Mouse (Mus musculus) liver, embryonic 16.5 days (tissue): ENCODE measurements around the gene Zbtb44. TPM values are rescaled to one million over a fixed set of nuclear protein-coding genes. Genes with fewer than 3 reads are reported as not detected.

Experiments
- ATAC-seq: fragments of 200-750 bp; cut with Nextera tagmentation; 2 replicates; pipeline ENCODE4 v1.8.0; 2017; ENCODE audit warnings: low read depth, mild to moderate bottlenecking, moderate number of reproducible peaks, moderate library complexity
- H3K27ac ChIP-seq: fragments of 300-500 bp; sonication (generic); 2 replicates; pipeline ENCODE4 v1.5.1; 2014; ENCODE audit warnings: mild to moderate bottlenecking, low read length
- H3K27me3 ChIP-seq: fragments of 300-500 bp; sonication (generic); 2 replicates; pipeline ENCODE4 v1.6.1; 2014; ENCODE audit warnings: low read depth, low read length, mixed read lengths; ENCODE audit not compliant: control insufficient read depth, insufficient read depth
- H3K36me3 ChIP-seq: fragments of 300-500 bp; sonication (generic); 2 replicates; pipeline ENCODE4 v1.6.1; 2014; ENCODE audit warnings: mild to moderate bottlenecking; ENCODE audit not compliant: control insufficient read depth, insufficient read depth
- H3K4me1 ChIP-seq: fragments of 300-500 bp; sonication (generic); 2 replicates; pipeline ENCODE4 v1.6.1; 2014; ENCODE audit warnings: low read depth, low read length, mixed read lengths; ENCODE audit not compliant: control insufficient read depth
- H3K4me2 ChIP-seq: fragments of 300-500 bp; sonication (generic); 2 replicates; pipeline ENCODE4 v1.6.1; 2014; ENCODE audit warnings: low read depth, low read length, mixed read lengths
- H3K4me3 ChIP-seq: fragments of 300-500 bp; sonication (generic); 2 replicates; pipeline ENCODE4 v1.5.1; 2014; ENCODE audit warnings: low read depth, mild to moderate bottlenecking, low read length
- H3K9ac ChIP-seq: fragments of 300-500 bp; sonication (generic); 2 replicates; pipeline ENCODE4 v1.6.1; 2014; ENCODE audit warnings: low read depth, low read length
- H3K9me3 ChIP-seq: fragments of 300-500 bp; sonication (generic); replicated peaks from 2 replicates; pipeline ENCODE4 v1.6.1; 2016; ENCODE audit warnings: low read length; ENCODE audit not compliant: control insufficient read depth
- WGBS: fragments of 180-500 bp; shearing (Covaris S2); extraction: QIAGEN DNeasy Blood & Tissue Kit; methylation state at CpG from one replicate; pipeline ENCODE4 v1.1.7; 2014; ENCODE audit not compliant: insufficient replicate concordance; 5-methylcytosine and 5-hydroxymethylcytosine counted together
- polyA plus RNA-seq: library from polyadenylated mRNA; unstranded; fragments of >200 nt; fragmentation: Nextera tagmentation; extraction: Ambion mirVana; gene quantifications from 2 replicates; pipeline ENCODE4 v1.2.1, GENCODE M21; 2015

The Zbtb44 gene
- 5.8 and 6.3 TPM in 2 replicates for polyA plus RNA-seq

- Histone ChIP-seq H3K9me3 (no peaks in the 10 kb centered on the region), H3K27me3 (no peaks in the 10 kb centered on the region), H3K4me2 (peak within 1 kb of the TSS; percentile 94), H3K9ac (peak within 1 kb of the TSS; percentile 96), H3K4me3 (peak within 1 kb of the TSS; percentile 92), H3K27ac (peak within 1 kb of the TSS; percentile 99), H3K36me3 (no peaks in the 10 kb centered on the region), H3K4me1 (peaks cover 14% of the 10 kb centered on the region)
- peak; percentile 83 for ATAC-seq
- under 1% methylated on average over 68 of the region's 79 CpGs for WGBS
Observed at GRCm38 (mm10) chr9:31030532-31031413, at the start of gene Zbtb44. Zbtb44 (plus strand) TSS chr9:31030644.

GRCm38 (mm10) chr9:30985782-30986181, 44.7 kb upstream of the Zbtb44 start:
- 59% methylated on average over 6 of the region's 6 CpGs for WGBS
- no peak overlapping the region for H3K27ac ChIP-seq
- no peaks in the 10 kb centered on the region for H3K4me1 ChIP-seq
- no peak for ATAC-seq
- H3K4me2 ChIP-seq, result no peak overlapping the region
- no peaks in the 10 kb centered on the region for H3K27me3 ChIP-seq
- no peak overlapping the region for H3K4me3 ChIP-seq
- H3K9me3 ChIP-seq, result no peaks in the 10 kb centered on the region
- H3K36me3 ChIP-seq, result no peaks in the 10 kb centered on the region
- H3K9ac ChIP-seq, result no peak overlapping the region

GRCm38 (mm10) chr9:30993106-30993505, 37.3 kb upstream of the Zbtb44 start:
- Histone ChIP-seq H3K27me3 (no peaks in the 10 kb centered on the region), H3K4me1 (no peaks in the 10 kb centered on the region), H3K4me3 (no peak overlapping the region), H3K9ac (no peak overlapping the region), H3K27ac (no peak overlapping the region), H3K4me2 (no peak overlapping the region), H3K9me3 (no peaks in the 10 kb centered on the region), H3K36me3 (no peaks in the 10 kb centered on the region)
- WGBS, result 64% methylated on average over 5 of the region's 5 CpGs
- ATAC-seq, result no peak

- no peak for ATAC-seq
- Histone ChIP-seq H3K36me3 (no peaks in the 10 kb centered on the region), H3K4me1 (no peaks in the 10 kb centered on the region), H3K9ac (no peak overlapping the region), H3K27ac (no peak overlapping the region), H3K4me2 (no peak overlapping the region), H3K9me3 (no peaks in the 10 kb centered on the region), H3K27me3 (no peaks in the 10 kb centered on the region), H3K4me3 (no peak overlapping the region)
- 63% methylated on average over 12 of the region's 12 CpGs for WGBS
Observed at GRCm38 (mm10) chr9:30996590-30997562, 33.6 kb upstream of the Zbtb44 start.

GRCm38 (mm10) chr9:31000641-31001040, 29.8 kb upstream of the Zbtb44 start:
- no peak for ATAC-seq
- no peak overlapping the region for H3K9ac ChIP-seq
- no peak overlapping the region for H3K4me2 ChIP-seq
- 67% methylated on average over 10 of the region's 10 CpGs for WGBS
- no peaks in the 10 kb centered on the region for H3K36me3 ChIP-seq
- no peaks in the 10 kb centered on the region for H3K9me3 ChIP-seq
- H3K4me3 ChIP-seq, result no peak overlapping the region
- H3K4me1 ChIP-seq, result no peaks in the 10 kb centered on the region
- H3K27me3 ChIP-seq, result no peaks in the 10 kb centered on the region
- H3K27ac ChIP-seq, result no peak overlapping the region

- no peaks in the 10 kb centered on the region for H3K27me3 ChIP-seq
- WGBS, result 65% methylated on average over 4 of the region's 4 CpGs
- no peak overlapping the region for H3K4me2 ChIP-seq
- no peak overlapping the region for H3K9ac ChIP-seq
- no peaks in the 10 kb centered on the region for H3K36me3 ChIP-seq
- H3K4me1 ChIP-seq, result no peaks in the 10 kb centered on the region
- H3K27ac ChIP-seq, result no peak overlapping the region
- no peaks in the 10 kb centered on the region for H3K9me3 ChIP-seq
- no peak for ATAC-seq
- no peak overlapping the region for H3K4me3 ChIP-seq
Observed at GRCm38 (mm10) chr9:31002528-31002927, 27.9 kb upstream of the Zbtb44 start.

GRCm38 (mm10) chr9:31009334-31009733, 21.1 kb upstream of the Zbtb44 start:
- H3K4me3 ChIP-seq, result no peak overlapping the region
- H3K36me3 ChIP-seq, result no peaks in the 10 kb centered on the region
- ATAC-seq, result no peak
- no peak overlapping the region for H3K4me2 ChIP-seq
- H3K4me1 ChIP-seq, result no peaks in the 10 kb centered on the region
- H3K27me3 ChIP-seq, result no peaks in the 10 kb centered on the region
- no peaks in the 10 kb centered on the region for H3K9me3 ChIP-seq
- WGBS, result 54% methylated on average over 2 of the region's 2 CpGs
- H3K27ac ChIP-seq, result no peak overlapping the region
- no peak overlapping the region for H3K9ac ChIP-seq

- Histone ChIP-seq H3K27ac (no peak overlapping the region), H3K36me3 (no peaks in the 10 kb centered on the region), H3K9me3 (no peaks in the 10 kb centered on the region), H3K4me1 (no peaks in the 10 kb centered on the region), H3K4me3 (no peak overlapping the region), H3K4me2 (no peak overlapping the region), H3K27me3 (no peaks in the 10 kb centered on the region), H3K9ac (no peak overlapping the region)
- WGBS, result 48% methylated on average over 3 of the region's 3 CpGs
- no peak for ATAC-seq
Observed at GRCm38 (mm10) chr9:31010040-31010439, 20.4 kb upstream of the Zbtb44 start.
